Mouse (Mus musculus) cerebellum, adult 2 months (tissue): ENCODE results near the gene Efemp1.

Experiments used
- CTCF ChIP-seq: fragments of 200-500 bp; IDR thresholded peaks from 2 replicates; pipeline ENCODE4 v1.5.1; 2011; ENCODE audit warnings: low read depth, mild to moderate bottlenecking, control low read depth, low read length, moderate library complexity, borderline replicate concordance; ENCODE audit not compliant: insufficient read depth
- POLR2A ChIP-seq: fragments of 200-500 bp; IDR thresholded peaks from 2 replicates; pipeline ENCODE4 v1.6.1; 2011; ENCODE audit warnings: low read length, control low read depth, borderline replicate concordance; ENCODE audit not compliant: insufficient read depth

GRCm38 (mm10) chr11:28891515-28891914 is 38.5 kb downstream of the Efemp1 start:
- TF ChIP-seq POLR2A = no peak
- no peak for TF ChIP-seq CTCF
